Mouse (Mus musculus) hindbrain, embryonic 11.5 days (tissue): ENCODE measurements at regions not wholly inside any gene's neighbourhood (a gene's known extent, or its start where the extent isn't known, plus 50 kb on each side); places are given as distances from the start of the nearest gene placed in this dataset.

Source experiments
- ATAC-seq: fragments of 200-750 bp; cut with Nextera tagmentation; 2 replicates; pipeline ENCODE4 v1.8.0; 2017; ENCODE audit warnings: mild to moderate bottlenecking, moderate TSS enrichment, moderate library complexity; ENCODE audit not compliant: low FRiP score
- DNase-seq: peaks from one replicate; pipeline ENCODE4 v3.0.0-alpha.2; 2015; ENCODE audit warnings: low spot score
- H3K27ac ChIP-seq: fragments of 300-500 bp; sonication (generic); 2 replicates; pipeline ENCODE4 v1.5.1; 2014; ENCODE audit warnings: mild to moderate bottlenecking, low read depth, low read length
- H3K27me3 ChIP-seq: fragments of 300-500 bp; sonication (generic); 2 replicates; pipeline ENCODE4 v1.6.1; 2014; ENCODE audit warnings: mild to moderate bottlenecking, low read length, moderate library complexity, mixed read lengths; ENCODE audit not compliant: control insufficient read depth, insufficient read depth
- H3K36me3 ChIP-seq: fragments of 300-500 bp; sonication (generic); 2 replicates; pipeline ENCODE4 v1.6.1; 2014; ENCODE audit warnings: mild to moderate bottlenecking, low read length, moderate library complexity, mixed read lengths; ENCODE audit not compliant: control insufficient read depth, insufficient read depth
- H3K4me1 ChIP-seq: fragments of 300-500 bp; sonication (generic); replicated peaks from 2 replicates; pipeline ENCODE4 v1.6.1; 2014; ENCODE audit warnings: low read length, mixed read lengths; ENCODE audit not compliant: control insufficient read depth, insufficient read depth
- H3K4me2 ChIP-seq: fragments of 300-500 bp; sonication (generic); replicated peaks from 2 replicates; pipeline ENCODE4 v1.6.1; 2014; ENCODE audit warnings: mild to moderate bottlenecking, low read depth, low read length
- H3K4me3 ChIP-seq: fragments of 300-500 bp; sonication (generic); 2 replicates; pipeline ENCODE4 v1.5.1; 2014; ENCODE audit warnings: low read depth, low read length
- H3K9ac ChIP-seq: fragments of 300-500 bp; sonication (generic); 2 replicates; pipeline ENCODE4 v1.6.1; 2014; ENCODE audit warnings: low read depth, low read length
- H3K9me3 ChIP-seq: fragments of 300-500 bp; sonication (generic); 2 replicates; pipeline ENCODE4 v1.6.1; 2016; ENCODE audit warnings: low read length; ENCODE audit not compliant: control insufficient read depth
- WGBS: fragments of 180-500 bp; shearing (Covaris S2); extraction: QIAGEN DNeasy Blood & Tissue Kit; methylation state at CpG from one replicate; pipeline ENCODE4 v1.1.7; 2014; 5-methylcytosine and 5-hydroxymethylcytosine counted together

GRCm38 (mm10) chr4:81763311-81764025 lies 320.9 kb upstream of the Mpdz start:
- DNase-seq (peak; percentile 4), ATAC-seq (no peak)
- H3K36me3 ChIP-seq = no peaks in the 10 kb centered on the region
- H3K4me1 ChIP-seq = peaks cover 2% of the 10 kb centered on the region; the same call in 1 of the 2 replicates
- H3K9me3 ChIP-seq = no peaks in the 10 kb centered on the region
- no peak overlapping the region for H3K27ac ChIP-seq
- no peak overlapping the region for H3K4me3 ChIP-seq
- no peak overlapping the region; the same call in 1 of the 2 replicates for H3K9ac ChIP-seq
- no peaks in the 10 kb centered on the region for H3K27me3 ChIP-seq
- 44% methylated on average over 10 of the region's 10 CpGs for WGBS
- no peak overlapping the region for H3K4me2 ChIP-seq

GRCm38 (mm10) chr4:81762592-81763229 lies 320.1 kb upstream of the Mpdz start:
- DNase-seq (peak; percentile 33), ATAC-seq (0 out of 2 replicates have a peak, but pooled peaks have one; percentile 35)
- Histone ChIP-seq H3K4me1 (peaks cover 2% of the 10 kb centered on the region; the same call in 1 of the 2 replicates), H3K4me3 (no peak overlapping the region), H3K9ac (no peak overlapping the region), H3K27ac (0 out of 2 replicates have a peak overlapping the region, but pooled peaks have one; percentile 3), H3K4me2 (no peak overlapping the region), H3K9me3 (no peaks in the 10 kb centered on the region), H3K36me3 (no peaks in the 10 kb centered on the region), H3K27me3 (no peaks in the 10 kb centered on the region)
- WGBS = 28% methylated on average over 11 of the region's 11 CpGs

GRCm38 (mm10) chr4:81757905-81758304 lies 315.3 kb upstream of the Mpdz start:
- H3K4me3 ChIP-seq = no peak overlapping the region
- no peaks in the 10 kb centered on the region for H3K4me1 ChIP-seq
- H3K9ac ChIP-seq = no peak overlapping the region
- no peaks in the 10 kb centered on the region for H3K36me3 ChIP-seq
- H3K4me2 ChIP-seq = no peak overlapping the region
- H3K9me3 ChIP-seq = no peaks in the 10 kb centered on the region
- WGBS = 13% methylated on average over 1 of the region's 1 CpGs
- no peak for ATAC-seq
- no peak for DNase-seq
- H3K27ac ChIP-seq = no peak overlapping the region
- no peaks in the 10 kb centered on the region for H3K27me3 ChIP-seq

GRCm38 (mm10) chr4:81744629-81745509 lies 302.3 kb upstream of the Mpdz start:
- 15% methylated on average over 18 of the region's 18 CpGs for WGBS
- peak; percentile 54 for DNase-seq
- ATAC-seq = peak; percentile 85
- no peak overlapping the region; the same call in 1 of the 2 replicates for H3K9ac ChIP-seq
- H3K9me3 ChIP-seq = no peaks in the 10 kb centered on the region
- H3K36me3 ChIP-seq = no peaks in the 10 kb centered on the region
- peaks cover 9% of the 10 kb centered on the region; the same call in 1 of the 2 replicates for H3K4me1 ChIP-seq
- peak overlapping the region; percentile 75 for H3K27ac ChIP-seq
- no peak overlapping the region for H3K4me3 ChIP-seq
- no peaks in the 10 kb centered on the region for H3K27me3 ChIP-seq
- no peak overlapping the region for H3K4me2 ChIP-seq

GRCm38 (mm10) chr4:81743978-81744628 lies 301.5 kb upstream of the Mpdz start:
- 13% methylated on average over 8 of the region's 8 CpGs for WGBS
- H3K9me3 ChIP-seq = no peaks in the 10 kb centered on the region
- no peak overlapping the region; the same call in 1 of the 2 replicates for H3K9ac ChIP-seq
- no peak overlapping the region for H3K4me3 ChIP-seq
- no peak overlapping the region for H3K4me2 ChIP-seq
- no peaks in the 10 kb centered on the region for H3K27me3 ChIP-seq
- peak; percentile 76 for DNase-seq
- ATAC-seq = peak; percentile 95
- H3K4me1 ChIP-seq = peaks cover 9% of the 10 kb centered on the region; the same call in 1 of the 2 replicates
- no peaks in the 10 kb centered on the region for H3K36me3 ChIP-seq
- peak overlapping the region; percentile 75 for H3K27ac ChIP-seq

GRCm38 (mm10) chr4:81742536-81743459 lies 300.2 kb upstream of the Mpdz start:
- peak; percentile 14 for DNase-seq
- Histone ChIP-seq H3K9ac (no peak overlapping the region), H3K4me1 (peaks cover 9% of the 10 kb centered on the region; the same call in 1 of the 2 replicates), H3K4me3 (no peak overlapping the region), H3K36me3 (no peaks in the 10 kb centered on the region), H3K4me2 (no peak overlapping the region), H3K27ac (no peak overlapping the region), H3K27me3 (no peaks in the 10 kb centered on the region), H3K9me3 (no peaks in the 10 kb centered on the region)
- 52% methylated on average over 4 of the region's 4 CpGs for WGBS
- no peak for ATAC-seq

GRCm38 (mm10) chr4:81734391-81734790 lies 291.8 kb upstream of the Mpdz start:
- Histone ChIP-seq H3K27ac (no peak overlapping the region), H3K4me1 (no peaks in the 10 kb centered on the region), H3K9me3 (no peaks in the 10 kb centered on the region), H3K4me2 (no peak overlapping the region), H3K27me3 (no peaks in the 10 kb centered on the region), H3K9ac (no peak overlapping the region), H3K36me3 (no peaks in the 10 kb centered on the region), H3K4me3 (no peak overlapping the region)
- DNase-seq = no peak
- ATAC-seq = no peak
- WGBS = 95% methylated on average over 2 of the region's 2 CpGs
